Mouse (Mus musculus): ENCODE results near the gene Fuz. TPM values are rescaled to one million over a fixed set of nuclear protein-coding genes. Genes with fewer than 3 reads are reported as not detected.

Gene Fuz
- 12.0 and 19.8 TPM in 2 replicates for total RNA-seq (2014; fragmentation: Nextera tagmentation)
- total RNA-seq (2017): 14.2 and 18.3 TPM in 2 replicates

DNA sequence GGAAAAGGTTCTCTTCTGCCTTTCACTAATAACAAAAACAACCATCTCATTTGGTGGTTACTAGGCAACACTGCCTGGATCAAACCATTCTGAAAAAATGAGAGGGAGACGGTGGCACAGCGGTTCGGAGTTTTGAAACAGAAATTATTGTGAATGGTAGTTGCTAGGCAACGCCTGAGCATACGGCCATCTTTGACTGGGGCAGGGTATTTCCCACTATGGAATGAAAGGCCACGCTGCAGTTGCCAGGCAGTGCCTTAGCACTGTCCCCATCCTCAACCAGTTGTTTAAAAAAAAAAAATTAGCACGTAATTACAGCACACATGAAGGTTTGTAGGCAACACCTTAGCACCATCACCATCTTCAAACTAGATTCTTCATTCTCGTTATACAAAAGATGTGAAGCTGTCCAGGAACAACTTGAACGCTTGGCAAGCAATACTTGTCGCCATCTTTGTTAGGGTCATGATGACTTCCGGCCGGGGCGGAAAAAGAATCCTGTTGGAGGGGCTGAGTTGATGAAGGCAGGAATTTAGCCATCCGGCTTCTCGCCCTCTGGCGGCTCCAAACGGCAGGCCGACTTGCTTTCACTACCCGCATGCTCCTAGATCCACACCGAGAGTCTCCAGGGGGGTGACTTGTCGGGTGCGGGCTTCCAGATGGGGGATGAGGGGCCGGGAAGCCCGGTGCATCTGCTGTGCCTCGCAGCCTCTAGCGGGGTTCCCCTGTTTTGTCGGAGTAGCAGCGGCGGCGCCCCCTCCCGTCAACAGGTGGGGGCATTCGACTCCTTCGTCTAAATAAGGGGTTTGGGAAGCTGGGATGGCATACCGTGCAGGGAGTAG lies at the start of gene Fuz:
Gene Fuz, plus strand, starts transcription at position 487 of the 842 bp plus-strand sequence.
- peak; percentile 67 for ATAC-seq (replicated peaks; ENCODE audit: low FRiP score, low TSS enrichment, poor library complexity, severe bottlenecking)

DNA sequence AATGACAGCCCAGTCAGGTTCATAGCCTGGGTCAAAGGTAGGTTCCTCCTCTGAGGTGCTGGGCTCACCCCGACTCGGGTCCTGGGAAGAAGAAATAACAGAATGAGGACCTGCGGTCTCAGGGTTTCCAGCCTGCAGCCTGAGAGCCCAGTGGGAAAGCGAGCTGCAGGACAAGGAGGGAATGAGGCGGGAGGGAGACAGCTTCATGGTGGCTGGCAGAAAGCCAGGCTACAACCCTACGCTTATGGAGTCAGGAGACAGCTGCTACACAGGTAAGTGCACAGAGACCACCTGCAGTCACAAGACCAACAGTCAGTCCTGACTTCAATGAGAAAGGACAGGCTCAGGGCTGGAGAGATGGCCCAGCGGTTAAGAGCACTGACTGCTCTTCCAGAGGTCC lies 49.1 kb upstream of the Fuz start:
- ATAC-seq (replicated peaks; ENCODE audit: low FRiP score, low TSS enrichment, poor library complexity, severe bottlenecking): no peak

DNA sequence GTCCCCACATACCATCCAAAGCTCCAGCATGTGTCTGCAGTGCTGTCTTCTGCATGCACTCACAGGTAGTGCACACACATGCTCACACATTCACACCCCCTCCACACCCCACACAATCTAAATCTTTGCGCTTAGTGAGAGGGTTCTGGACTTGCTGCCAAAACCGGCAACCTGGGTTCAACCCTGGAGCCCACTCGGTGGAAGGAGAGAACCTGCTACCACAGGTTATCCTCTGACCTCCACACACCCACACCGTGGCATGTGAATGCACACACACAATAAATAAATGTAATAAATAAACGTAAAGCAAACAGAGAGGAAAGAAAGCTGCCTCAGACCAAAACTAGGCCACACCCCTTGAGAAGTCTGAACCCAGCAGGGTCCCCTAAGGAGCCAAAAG lies 48.1 kb upstream of the Fuz start:
- ATAC-seq (replicated peaks; ENCODE audit: low FRiP score, low TSS enrichment, poor library complexity, severe bottlenecking): no peak

GRCm38 (mm10) chr7:44848561-44849415 lies 47.1 kb upstream of the Fuz start, which contains the start of the genes Akt1s1 and Tbc1d17:
Gene Akt1s1 (plus strand): TSS chr7:44848991.
Gene Tbc1d17 (minus strand): TSS chr7:44849079.
- peak; percentile 69 for ATAC-seq (replicated peaks; ENCODE audit: low FRiP score, low TSS enrichment, poor library complexity, severe bottlenecking)

DNA sequence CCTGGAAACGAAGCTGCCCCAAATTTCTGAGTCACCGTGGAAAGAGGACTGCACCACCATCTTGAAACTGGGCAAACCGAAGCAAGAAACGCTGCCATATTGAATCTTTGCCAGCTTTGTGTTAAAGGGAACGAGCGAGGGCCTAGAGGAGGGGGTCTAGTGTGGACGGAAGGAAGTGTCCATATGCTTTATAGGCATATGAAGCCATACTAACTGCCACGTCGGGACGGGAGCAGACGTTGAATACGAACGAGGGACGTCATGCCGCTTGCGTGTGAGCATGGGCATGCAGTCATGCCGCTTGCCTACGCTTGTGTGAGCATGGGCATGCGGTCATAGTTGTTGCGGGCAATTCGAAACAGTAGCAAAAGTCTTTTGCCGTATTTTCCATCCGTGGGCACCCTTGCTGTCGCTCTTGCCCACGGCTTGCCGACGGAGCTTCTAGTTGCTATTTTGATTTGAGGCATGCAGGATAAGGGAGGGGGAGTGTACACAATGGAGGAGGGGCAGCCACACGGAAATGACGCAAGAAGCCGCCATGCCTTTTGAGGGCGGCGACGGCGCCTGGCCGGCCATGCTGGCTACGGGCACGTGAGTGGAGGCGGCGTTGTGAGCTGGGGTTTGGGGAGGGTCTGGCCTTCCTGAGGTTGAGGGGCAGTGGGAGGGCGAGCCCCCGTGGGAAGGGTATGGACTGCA lies 46.3 kb upstream of the Fuz start:
- peak; percentile 49 for ATAC-seq (replicated peaks; ENCODE audit: low FRiP score, low TSS enrichment, poor library complexity, severe bottlenecking)

- no peak for ATAC-seq (replicated peaks; ENCODE audit: low FRiP score, low TSS enrichment, poor library complexity, severe bottlenecking)
Observed at GRCm38 (mm10) chr7:44850146-44850545, 45.7 kb upstream of the Fuz start.

DNA sequence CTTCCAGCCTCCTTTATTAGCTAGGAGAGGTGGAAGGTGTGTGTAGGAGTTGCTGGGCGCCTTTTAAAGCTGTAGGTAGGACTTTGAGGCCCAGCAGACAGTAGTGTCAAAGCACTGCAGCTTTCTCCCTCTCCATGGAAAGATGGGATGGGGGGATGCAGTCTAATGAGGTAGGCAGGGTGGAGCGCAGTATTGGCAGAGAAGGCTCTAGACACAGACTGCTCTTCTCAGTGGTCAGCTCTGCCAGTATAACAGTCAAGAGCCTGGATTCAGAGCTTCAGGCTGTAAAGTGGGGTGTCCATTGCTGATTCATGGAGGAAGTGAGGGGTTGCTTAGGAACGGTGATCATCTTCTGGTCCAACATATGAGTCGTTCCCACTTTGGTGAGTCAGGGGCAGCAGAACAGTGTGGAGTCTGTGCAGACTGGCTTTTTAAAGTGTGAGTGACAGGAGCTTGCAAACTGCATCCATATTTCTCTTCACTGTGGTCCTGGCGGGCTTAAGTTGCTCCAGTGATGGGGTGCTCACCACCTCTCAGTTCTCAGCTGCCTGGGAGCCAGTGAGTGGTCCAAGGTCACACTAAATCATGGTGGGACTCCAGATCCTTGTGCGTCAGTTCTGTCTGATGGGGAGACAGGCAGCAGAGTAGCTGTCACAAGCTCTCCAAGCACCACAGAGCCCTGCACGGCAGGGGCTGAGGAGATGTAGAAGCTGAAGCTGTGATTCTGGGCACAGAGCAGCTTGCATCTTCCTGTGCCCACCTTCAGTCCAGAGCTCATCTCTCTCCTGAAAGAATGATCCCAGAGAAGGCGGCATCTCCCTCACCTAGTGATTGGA lies 44.9 kb upstream of the Fuz start:
- ATAC-seq (replicated peaks; ENCODE audit: low FRiP score, low TSS enrichment, poor library complexity, severe bottlenecking): no peak

DNA sequence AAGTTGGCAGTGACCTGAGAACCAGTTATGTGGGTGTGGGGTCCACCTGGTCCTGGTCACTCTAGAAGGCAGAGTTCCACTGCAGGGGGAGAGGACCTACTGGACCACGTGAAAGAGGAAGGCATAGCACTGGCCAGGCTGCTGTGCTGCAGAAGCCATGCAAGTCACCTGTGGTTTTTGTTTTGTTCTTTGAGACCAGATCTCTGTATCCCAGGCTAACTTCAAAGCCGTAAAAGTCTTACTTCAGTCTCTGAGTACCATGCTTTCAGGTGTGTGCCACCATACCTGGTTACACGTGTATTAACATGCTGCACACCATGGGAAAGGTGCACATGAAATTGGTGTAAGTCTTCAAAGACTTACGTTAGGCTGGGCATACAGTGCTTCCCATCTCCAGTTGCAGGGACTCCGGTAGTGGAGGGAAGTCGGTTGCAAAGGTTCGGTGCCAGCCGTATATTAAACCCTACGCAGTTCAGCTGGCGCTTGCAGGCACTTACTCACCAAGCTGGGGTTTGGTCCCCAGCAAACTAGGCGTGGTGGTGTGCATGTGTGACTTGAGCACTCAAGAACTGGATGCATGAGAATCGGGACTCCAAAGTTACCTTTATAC lies 44.1 kb upstream of the Fuz start:
- ATAC-seq (replicated peaks; ENCODE audit: low FRiP score, low TSS enrichment, poor library complexity, severe bottlenecking): no peak

DNA sequence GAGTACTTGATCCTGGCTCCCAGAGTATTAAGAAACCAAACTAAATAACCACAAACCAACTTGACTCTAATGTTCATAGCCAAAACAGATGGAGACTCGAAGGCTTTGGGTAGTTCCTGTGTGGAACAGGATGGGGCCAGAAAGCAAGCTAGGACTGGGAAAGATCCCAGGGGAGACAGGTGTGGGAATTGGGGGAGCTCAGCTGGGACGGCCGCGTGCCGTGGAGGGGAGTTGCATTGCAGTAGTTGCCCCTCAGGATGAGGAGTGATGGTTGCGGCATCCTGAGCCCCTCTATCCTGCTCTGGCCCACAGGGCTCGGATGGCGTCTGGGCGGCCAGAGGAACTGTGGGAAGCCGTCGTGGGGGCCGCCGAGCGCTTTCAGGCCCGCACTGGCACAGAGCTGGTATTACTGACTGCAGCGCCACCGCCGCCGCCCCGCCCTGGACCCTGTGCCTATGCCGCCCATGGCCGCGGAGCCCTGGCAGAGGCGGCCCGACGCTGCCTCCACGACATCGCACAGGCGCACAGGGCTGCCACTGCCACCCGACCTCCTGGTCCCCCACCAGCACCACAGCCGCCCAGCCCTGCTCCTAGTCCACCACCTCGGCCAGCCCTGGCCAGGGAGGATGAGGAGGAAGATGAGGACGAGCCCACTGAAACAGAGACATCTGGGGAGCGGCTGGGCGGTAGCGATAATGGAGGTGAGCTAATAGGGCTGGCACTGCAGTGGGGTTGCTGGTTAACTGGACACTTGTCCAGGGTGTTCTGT lies 43.4 kb upstream of the Fuz start:
- ATAC-seq (replicated peaks; ENCODE audit: low FRiP score, low TSS enrichment, poor library complexity, severe bottlenecking): no peak

DNA sequence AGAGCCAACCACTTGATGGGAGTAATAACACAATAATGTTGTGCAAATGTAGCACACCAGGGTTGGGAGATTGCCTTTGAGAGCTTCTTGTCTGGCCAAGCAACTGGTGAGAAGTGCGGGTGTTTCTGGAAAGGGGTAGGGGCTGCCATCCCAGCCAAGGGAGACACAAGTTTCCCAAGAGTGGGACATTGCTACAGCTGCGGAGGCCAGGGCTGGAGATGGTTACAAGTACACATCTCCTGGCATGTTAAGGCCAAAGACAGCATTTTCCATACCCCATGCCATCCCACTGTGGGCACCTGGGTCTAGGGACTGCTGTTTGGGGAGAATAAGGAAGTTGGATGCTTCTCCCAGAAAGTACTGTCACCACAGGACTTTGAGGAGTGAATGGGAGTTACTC lies 42.8 kb upstream of the Fuz start:
- no peak for ATAC-seq (replicated peaks; ENCODE audit: low FRiP score, low TSS enrichment, poor library complexity, severe bottlenecking)

- no peak for ATAC-seq (replicated peaks; ENCODE audit: low FRiP score, low TSS enrichment, poor library complexity, severe bottlenecking)
Observed at GRCm38 (mm10) chr7:44853596-44854355, 42.1 kb upstream of the Fuz start.

DNA sequence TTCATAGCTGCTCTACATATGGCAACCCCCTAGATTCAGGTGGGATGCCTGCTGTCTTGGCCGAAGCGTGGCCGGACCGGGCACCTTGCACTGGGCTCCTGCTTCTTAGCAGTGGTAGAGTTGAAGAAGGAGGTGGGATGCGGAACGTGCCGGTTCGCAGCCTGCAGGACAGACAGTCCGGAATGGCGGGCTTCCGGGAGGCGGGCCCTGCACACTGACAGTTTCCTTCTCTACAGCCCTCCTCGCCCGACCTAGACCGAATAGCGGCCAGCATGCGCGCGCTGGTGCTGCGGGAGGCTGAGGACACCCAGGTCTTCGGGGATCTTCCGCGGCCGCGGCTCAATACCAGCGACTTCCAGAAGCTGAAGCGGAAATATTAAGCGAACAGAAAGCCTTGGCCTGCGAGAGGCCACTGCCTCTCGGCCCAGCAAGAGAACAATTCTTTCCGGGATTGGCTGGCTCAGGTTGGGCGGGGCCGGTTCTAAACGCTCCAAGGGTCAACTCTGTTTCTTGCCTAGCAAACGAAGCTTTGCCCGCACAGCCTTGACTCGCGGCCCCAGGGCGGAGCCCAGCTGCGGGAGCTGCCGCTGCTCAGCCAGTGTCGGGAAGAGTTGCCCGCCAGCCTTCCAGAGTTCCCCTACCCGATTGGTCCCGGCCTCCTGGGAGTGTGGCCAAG lies 41.4 kb upstream of the Fuz start:
- ATAC-seq (replicated peaks; ENCODE audit: low FRiP score, low TSS enrichment, poor library complexity, severe bottlenecking): peak; percentile 49

GRCm38 (mm10) chr7:44855036-44855435 lies 40.8 kb upstream of the Fuz start:
- ATAC-seq (replicated peaks; ENCODE audit: low FRiP score, low TSS enrichment, poor library complexity, severe bottlenecking): no peak

- no peak for ATAC-seq (replicated peaks; ENCODE audit: low FRiP score, low TSS enrichment, poor library complexity, severe bottlenecking)
Observed at GRCm38 (mm10) chr7:44856265-44856916, 39.5 kb upstream of the Fuz start.

- ATAC-seq (replicated peaks; ENCODE audit: low FRiP score, low TSS enrichment, poor library complexity, severe bottlenecking): peak; percentile 32; the same call in 1 of the 2 replicates
Observed at GRCm38 (mm10) chr7:44857042-44857552, 38.8 kb upstream of the Fuz start, which contains the start of gene Pnkp. Gene Pnkp (plus strand): TSS chr7:44857139.

- ATAC-seq (replicated peaks; ENCODE audit: low FRiP score, low TSS enrichment, poor library complexity, severe bottlenecking): no peak
Observed at GRCm38 (mm10) chr7:44857905-44858304, 38.0 kb upstream of the Fuz start.

Measured in megakaryocyte-erythroid progenitor cell, adult 5-6 weeks (primary cell).